Mouse (Mus musculus) adrenal gland, postnatal 10 days (tissue): ENCODE measurements around the gene Cluh. TPM values are rescaled to one million over a fixed set of nuclear protein-coding genes. Genes with fewer than 3 reads are reported as not detected.

Source experiments
- DNase-seq: peaks from one replicate; pipeline ENCODE4 v3.0.0; 2021; ENCODE audit warnings: mixed read lengths
- total RNA-seq, 2 experiments: library from RNA; stranded (reverse); gene quantifications; 2 replicates each; pipeline ENCODE4 v1.2.3; 2021

The Cluh gene
- total RNA-seq, 2 experiments from 2014 or later = 252 to 291 TPM

DNA sequence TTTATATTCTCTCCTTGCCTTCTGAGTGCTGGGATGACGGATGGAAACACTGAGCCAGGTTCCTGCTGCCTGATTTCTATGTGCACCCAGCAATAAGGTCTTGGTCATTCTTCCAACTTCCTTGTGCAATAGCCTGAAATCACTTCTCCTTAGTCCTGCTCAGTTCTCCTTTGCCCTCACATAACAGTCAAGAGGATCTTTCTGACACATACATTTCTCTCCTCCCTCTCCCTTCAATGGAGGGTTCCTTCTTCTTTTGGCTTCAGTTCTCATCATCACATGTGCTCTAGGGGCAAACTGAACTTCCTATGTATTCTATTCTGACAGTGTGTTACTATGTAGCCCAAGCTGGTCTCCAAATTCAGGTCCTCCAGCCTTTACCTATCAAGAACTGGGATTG lies 1.3 kb upstream of the Cluh start:
- no peak for DNase-seq

DNA sequence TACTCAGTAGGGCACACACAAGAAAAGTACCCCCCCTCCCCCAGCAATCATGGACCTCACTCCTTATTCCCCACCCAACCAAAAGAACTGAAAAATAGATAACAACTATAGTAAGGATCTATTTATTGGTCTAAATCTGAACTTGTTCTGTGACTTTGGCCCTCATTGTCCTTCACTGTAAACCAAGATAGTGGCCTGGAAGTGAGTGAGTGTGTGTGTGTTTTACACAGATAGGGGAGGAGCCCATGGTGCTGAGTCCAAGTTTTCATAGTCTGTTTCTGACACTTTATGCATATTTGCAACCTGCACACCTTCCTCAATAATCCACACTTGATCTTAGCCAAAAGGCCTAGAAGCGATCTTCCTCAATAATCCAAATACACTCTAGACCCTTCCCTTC lies 619 bp upstream of the Cluh start:
- DNase-seq = peak; percentile 25

DNA sequence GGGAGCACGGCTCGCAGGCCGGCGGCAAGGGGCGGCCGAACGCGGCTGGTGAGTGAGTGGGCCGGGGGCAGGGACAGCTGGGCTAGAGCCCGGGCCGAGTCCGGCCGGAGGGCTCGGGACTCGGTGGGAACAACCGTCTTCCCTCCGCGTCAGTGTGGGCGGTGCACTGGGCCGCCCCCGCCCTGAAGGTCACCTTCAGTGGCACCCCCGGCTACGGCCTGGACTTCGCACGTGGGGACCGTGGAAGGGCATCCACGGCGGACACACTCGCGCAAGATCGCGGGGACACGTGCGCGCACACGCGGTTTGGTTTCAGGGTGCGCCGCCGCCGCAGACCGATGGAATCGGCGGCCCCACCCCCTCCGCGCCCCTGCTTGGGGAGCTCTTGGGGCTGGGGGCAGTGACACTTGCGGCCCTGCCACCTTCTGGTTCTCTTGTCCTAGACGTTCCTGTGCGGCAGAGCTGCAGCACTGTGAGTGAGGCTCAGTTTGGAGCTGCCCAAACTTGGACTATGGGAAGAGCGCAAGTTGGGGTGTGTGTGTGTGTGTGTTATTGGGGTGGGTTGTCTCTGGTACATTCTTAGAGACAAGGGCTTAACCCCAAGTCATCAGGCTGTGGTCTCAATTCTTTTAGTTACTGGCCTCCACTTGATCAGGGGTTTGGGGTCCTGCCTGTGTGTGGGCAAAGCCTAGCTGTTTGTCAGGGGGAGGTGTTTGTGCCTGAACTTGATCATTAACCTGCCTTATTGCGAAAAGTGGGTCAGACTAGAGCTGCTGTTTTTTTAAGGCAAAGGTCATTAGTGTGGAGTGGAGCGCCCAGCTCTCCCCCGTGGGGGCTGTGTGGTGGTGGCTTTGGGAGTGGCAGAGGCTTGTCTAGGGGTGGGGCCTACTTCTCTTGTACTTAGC lies 604 bp downstream of the Cluh start:
- DNase-seq = peak; percentile 77

DNA sequence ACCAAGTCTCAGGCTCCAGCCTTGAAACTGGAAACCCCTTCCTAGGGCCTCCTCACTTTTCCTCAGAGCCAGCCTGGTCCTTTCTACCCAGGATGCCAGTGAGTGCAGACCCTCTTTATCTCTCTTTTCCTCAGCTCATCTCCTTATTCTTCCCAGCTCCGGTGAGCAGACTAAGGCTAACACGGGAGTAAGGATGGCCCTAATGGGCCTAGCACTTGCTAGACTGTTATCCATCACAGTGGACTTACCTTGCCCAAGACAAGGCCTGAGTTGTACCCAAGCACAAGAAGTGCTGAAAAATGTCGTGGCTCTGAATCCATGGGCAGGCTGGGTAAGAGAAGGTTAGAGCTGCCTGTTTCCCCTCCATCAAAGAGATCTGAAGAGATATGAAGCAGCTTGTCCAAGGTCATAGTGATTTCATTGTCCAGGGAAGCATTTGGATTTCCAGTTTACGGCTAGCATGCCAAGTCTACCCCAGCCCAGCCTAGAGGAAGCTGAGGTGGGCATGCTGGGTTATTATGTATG lies 1.3 kb downstream of the Cluh start:
- DNase-seq = no peak

DNA sequence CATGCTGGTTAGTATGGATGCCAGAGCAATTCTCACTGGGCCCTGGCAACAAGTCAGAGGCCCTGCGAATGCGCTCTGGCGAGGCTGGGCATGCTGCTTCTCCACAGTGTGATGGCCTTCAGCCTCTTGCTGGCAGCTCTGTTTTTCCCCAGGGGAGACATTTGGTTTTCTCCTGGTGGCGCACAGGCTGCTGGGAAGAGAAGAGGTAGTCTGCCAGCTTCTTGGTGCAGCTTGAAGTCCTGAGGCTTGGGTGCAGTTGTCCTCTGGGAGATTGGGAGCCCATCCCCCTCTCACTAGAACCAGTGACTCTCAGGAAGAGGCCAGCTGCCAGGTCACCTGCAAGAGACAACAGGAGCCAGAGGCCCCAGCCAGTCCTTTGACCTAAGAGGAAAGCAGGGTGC lies 3.5 kb downstream of the Cluh start:
- DNase-seq = peak; percentile 85

DNA sequence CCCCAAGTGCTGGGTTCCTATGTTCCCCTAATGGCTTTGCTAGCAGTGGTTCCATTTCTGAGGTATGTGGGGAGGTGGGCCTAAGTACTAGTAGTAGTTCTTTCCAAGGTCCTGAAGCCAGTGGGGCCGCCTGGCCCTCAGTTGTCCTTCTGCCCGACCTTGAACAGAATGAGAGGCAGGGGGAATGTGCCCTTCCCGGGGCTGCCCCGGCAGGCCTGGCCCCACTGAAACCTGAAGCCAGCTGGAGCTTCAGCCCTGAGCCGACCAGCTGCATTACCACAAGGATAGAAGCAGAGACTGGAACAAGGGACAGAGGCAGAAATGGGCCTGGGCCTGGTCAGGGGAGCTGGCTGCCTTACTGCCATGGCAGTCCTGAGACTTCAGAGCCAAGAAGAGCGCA lies 4.1 kb downstream of the Cluh start:
- DNase-seq = peak; percentile 69

DNA sequence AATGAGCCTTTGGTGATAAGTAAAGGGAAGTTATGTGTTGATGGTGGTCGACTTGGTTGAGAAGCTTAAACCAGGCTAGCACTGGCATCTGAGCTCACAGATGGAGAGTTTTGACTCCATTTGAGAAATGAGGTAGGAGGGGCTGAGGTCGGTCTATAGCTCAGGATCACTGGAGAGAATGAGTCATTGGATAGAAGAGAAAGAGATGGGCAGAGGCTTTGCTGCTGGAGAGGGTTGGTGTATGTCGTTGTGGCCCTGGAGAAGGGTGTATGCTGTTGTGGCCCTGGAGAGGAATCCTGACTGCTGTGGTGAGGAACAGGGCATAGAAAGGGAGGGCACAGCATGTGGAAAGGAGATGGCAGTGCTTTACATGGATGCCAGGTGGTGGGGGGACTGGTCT lies 6.6 kb downstream of the Cluh start:
- DNase-seq = no peak

DNA sequence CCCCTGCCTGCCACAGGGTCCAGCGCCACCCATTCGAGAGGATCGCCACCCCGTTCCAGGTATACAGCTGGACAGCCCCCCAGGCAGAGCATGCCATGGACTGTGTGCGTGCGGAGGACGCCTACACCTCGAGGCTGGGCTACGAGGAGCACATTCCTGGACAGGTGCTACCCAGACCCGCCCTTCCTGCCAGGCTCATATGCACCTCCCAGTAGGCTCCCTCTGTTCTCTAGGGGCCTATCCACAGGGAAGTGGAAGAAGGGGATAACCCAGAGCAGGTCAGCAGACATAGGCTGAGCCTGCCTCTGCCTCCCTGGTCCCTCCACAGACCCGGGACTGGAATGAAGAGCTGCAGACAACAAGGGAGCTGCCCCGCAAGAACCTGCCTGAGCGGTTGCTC lies 11.0 kb downstream of the Cluh start:
- no peak for DNase-seq

DNA sequence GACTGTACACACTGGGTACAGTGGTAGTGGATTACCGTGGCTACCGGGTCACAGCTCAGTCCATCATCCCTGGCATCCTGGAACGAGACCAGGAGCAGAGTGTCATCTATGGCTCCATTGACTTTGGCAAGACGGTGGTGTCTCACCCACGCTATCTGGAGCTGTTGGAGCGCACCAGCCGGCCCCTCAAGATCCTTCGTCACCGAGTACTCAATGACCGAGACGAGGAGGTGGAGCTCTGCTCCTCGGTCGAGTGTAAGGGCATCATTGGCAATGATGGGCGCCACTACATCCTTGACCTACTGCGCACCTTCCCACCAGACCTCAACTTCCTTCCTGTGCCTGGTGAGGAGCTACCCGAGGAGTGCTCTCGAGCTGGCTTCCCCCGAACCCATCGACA lies 12.3 kb downstream of the Cluh start:
- no peak for DNase-seq

DNA sequence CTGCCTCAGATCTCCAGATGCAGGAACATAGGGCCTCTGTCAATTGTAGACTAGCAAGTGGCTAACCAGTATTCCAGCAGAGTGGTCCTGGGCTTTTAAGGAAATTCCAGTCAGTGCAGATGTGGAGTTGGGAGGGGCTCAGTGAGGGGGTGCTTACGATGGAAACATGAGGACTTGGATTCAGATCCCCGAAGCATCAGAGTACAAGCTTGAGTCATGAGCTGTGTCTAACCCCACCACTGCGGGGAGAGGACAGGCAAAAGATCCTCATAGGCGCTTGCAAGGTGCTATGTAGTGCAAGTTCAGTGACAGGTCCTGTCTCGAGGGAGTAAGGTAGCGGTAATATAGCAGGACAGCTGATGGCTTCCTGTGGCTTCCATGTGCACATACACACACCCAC lies 12.9 kb downstream of the Cluh start:
- no peak for DNase-seq

DNA sequence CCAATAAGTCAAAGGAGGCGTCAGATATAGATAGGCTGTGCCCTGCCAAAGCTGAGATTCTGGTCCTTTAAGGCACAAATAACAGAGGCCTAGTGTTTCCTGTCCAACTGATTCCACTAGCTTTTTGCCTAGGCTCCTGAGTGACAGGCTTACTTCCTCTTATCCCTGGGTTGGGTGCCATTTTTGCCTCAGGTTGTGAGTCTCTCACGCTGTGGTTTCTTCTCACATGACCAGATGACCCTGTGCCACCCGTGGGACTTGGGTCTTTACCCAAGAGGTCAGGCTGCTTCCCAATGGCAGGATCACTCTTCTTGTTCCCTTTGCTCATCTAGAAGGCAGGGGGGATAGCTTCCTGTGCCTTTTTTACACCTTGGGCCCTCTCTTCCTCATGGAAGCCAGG lies 15.0 kb downstream of the Cluh start:
- DNase-seq = no peak

DNA sequence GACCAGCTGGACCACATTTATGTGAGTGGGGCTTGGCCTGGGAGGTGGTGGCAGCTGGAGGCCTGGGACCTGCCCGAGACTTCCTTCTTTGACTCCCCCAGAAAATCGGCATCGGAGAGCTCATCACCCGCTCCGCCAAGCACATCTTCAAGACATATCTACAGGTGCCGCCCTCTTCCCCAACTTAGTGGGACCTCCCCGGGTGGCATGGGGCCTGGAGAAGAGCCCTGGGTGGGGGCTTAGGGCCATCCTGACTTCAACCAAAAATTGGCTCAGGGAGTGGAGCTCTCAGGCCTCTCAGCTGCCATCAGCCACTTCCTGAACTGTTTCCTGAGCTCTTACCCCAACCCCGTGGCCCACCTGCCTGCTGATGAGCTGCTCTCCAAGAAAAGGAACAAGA lies 15.6 kb downstream of the Cluh start:
- no peak for DNase-seq

DNA sequence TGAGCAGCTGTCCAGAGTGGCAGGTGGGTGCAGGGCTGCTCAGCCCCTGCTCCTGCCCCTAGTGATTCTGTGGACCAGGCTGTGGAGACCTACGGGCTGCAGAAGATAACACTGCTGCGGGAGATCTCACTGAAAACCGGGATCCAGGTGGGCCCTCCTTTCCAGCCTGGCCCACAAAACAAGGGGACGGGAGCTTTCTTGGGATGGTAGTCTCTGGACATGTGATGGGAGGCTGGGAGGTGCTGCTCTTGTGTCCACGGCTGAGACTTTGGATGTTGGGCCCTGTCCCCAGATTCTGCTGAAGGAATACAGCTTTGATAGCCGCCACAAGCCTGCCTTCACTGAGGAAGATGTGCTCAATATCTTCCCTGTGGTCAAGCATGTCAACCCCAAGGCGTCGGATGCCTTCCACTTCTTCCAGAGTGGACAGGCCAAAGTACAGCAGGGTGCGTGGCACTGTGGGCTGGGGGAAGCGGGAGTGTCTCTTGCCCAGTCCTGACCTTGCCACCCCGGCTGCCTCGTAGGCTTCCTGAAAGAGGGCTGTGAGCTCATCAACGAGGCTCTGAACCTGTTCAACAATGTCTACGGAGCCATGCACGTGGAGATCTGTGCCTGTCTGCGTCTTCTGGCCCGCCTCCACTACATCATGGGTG lies 16.5 kb downstream of the Cluh start:
- peak; percentile 32 for DNase-seq

DNA sequence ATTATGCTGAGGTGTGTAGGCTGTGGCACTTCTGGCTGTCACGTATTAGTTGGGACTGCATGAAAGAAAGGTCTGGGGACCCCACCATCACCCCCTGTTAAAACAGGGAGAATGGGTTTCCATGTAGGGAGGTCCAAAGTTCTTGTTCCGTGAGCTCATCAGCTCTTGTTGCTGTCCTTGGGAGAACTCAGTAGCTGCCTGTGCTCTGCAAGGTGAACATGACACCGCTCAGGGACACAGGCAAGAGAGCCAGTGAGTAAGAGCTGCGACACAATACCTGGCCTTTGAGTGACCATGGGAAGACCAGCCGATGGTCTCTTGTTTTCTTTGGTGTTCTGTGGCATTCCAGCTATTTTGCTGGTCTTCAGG lies 17.0 kb downstream of the Cluh start:
- DNase-seq = peak; percentile 36

DNA sequence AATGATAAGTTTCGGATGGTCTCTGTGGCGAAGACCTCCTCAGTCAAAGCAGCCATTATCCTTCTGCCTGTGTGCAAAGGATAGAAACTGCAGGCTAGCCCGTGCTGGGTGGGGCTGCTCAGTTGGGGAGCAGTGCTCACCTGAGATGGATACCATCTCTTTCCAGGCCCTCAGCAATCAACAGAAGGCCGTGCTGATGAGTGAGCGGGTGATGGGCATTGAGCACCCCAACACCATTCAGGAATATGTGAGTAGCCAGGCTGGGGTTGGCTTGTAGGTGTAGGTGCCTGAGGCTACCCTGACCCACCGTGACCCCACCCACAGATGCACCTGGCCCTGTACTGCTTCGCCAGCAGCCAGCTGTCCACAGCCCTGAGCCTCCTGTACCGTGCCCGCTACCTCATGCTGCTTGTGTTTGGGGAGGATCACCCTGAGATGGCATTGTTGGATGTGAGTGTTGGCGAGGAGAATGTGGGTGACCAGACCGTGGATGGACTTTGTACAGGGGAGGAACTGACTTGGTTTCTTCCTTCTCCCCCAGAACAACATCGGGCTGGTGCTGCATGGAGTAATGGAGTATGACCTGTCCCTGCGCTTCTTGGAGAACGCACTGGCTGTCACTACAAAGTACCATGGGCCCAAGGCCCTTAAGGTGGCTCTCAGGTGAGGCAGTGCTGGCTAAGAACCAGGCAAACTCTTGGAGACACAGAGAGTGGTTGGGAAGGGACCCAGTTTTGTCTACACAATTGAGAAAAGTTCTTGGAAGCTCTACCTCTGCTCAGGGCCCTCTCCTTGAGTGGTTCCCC lies 17.7 kb downstream of the Cluh start:
- no peak for DNase-seq

DNA sequence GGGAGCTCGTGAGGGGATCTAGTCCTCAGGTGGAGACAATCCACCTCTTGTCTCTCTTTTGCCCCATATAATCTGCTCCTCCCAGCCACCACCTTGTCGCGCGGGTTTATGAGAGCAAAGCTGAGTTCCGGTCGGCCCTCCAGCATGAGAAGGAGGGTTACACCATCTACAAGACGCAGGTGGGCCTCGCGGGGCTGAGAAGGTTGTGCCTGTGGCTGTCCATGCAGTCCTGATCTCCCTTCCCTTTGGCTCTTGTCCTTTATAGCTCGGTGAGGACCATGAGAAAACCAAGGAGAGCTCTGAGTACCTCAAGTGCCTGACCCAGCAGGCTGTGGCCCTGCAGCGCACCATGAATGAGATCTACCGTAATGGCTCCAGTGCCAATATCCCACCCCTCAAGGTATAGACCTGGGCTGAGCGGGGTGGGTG lies 18.3 kb downstream of the Cluh start:
- DNase-seq = no peak

DNA sequence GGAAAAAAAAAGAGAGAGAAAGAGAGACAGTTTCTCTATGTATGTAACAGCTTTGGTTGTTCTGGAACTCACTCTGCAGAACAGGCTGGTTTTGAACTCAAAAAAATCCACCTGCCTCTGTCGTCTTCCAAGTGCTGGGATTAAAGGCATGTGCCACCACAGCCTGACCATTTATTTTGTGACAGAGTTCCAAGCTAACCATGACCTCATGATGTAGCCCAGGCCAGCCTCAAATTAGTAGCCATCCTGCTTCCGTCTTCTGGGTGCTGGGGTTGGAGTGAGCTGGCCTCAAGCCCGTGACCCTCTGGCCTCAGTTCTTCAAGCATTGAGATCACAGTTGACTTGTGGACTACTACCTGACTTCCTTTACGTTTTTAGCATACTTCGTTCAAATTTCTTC lies 19.2 kb downstream of the Cluh start:
- no peak for DNase-seq

DNA sequence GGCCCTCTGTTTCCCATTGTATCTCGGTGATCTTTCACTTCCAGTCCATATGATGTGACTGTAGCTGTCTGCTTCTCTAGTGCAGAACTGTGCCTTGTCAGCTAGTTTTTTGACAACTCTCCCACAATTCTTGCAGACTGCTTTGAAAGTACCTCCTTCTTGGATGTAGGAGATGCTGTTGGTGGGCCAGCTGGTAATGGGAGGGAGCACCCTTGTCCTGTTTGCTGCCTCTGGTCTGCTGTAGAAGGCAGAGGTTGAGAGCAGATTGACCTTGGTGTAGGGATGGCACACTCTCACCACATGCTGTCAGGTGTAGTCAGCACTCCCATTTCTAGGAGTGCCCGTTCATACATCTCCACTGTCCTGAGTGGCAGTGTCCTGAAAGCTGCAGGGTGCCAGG lies 19.7 kb downstream of the Cluh start:
- no peak for DNase-seq

DNA sequence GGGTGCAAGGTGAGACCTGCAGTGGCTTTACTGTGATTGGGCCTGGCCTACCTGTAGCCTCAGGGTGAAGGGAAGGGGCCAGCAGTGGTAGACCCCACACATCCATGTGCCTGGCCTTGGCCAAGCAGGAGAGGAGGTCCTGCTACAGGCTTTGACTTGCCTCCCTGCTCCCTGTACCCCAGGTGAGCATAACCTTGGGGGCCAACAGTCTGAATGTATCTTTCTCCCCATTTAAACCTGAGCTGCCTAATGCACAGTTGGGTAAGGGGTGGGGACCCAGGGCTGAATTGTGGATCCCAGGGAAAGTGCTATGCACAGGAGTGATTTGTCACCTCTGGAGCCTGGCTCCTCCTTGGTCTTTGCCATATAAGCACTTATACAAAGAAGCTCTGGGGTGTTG lies 20.9 kb downstream of the Cluh start:
- DNase-seq = peak; percentile 9

DNA sequence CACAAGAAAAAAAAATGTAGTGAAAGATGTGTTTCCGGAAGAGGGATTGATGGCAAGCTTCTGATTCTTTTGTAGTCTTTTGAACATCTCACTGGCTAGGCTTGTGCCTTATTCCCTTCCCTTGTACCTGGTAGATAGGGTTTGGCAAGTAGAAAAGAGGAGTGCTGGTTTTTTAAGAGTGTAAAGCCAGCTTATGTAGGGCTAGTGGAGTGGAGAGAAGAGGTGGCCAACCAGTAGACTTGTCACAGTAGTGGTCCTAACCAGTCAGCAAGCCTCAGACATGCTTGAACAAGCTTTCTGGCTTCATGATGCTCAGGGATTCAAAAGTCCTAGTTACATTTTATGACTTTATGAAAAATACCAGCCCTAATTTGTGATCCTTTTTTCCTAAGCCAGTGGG lies 21.7 kb downstream of the Cluh start:
- no peak for DNase-seq

DNA sequence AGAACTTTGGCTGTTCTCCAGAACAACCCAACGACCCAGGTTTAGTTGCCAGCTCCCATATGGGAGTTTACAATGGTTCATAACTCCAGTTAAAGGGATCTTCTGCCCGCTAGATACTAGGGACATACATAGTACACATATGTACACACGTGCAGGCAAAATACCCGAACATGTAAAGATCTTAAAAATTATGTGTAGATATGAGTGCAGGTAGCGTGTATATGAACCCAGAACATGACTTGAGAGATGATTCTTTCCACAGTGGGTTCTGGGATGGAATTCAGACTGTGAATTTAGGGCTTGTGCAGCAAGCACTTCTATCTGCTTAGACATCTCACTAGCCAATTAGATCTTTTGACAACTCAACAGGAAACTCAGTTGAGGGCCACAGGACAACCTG lies 22.5 kb downstream of the Cluh start:
- no peak for DNase-seq

DNA sequence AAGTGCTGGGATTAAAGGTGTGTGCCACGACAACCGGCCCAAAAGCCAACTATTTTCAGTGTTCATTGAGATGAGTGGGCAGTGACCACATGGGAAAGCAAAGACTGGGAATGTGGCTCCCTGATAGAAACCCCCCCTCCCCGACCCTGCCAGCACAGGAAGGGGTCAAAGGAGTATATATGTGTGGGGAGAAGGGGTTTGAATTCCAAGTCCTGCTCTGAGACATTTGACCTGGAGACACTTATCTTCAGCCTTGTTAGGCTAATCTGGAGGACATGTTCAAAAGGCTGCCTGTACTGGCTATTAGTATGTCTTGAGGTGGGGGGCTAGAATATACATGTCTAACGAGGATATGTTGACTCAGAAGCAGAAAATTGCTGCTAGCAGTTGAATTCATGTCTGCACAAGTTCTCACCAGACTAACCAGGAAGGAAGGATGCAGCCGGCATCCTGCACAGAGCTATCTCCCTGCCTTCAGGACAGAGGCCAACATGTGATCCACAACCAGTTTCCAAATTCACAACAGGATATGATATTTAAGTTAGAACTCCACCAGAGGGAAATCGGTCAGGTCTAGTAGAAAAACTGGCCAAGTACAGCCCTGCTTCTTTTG lies 23.7 kb downstream of the Cluh start:
- DNase-seq = no peak
